In the genomic region with DNA sequence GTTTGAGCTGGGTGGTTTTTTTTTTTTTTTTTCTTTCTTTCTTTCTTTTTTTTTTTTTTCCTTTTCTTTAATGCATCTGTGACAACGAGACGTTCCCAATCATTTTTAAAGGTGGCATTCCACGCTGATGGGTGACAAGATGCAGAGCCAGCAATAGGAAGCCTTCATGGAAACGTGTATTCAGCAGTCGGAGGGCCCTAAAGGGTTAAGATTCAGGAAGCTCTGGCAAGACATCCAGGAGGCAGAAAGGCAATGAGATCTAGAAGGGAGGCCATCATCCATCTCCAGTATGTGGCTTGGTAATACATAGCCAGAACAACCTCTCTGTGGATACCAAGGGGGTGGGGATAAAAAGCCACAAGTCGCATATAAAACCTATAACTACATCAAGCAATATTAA, we compare ENCODE assay signal across 8 mouse cellular contexts.
DNase-seq lines count a peak whose midpoint lies in the region; ATAC-seq lines count a peak whose summit lies in the region.

No protein-coding gene starts in this region.

- intact Hi-C loops in left cerebral cortex, postnatal 36 days (cut with DNase I) = loop anchor here (5.0 kb wide), 2 partner anchors 83 to 257 kb away; no protein-coding TSS in a partner anchor

- H3K27me3 ChIP-seq in heart, embryonic 14.5 days (ENCODE audit: control insufficient read depth, insufficient read depth, low read length) = no peaks in the 10 kb centered on the region
- H3K27me3 ChIP-seq in hindbrain, embryonic 11.5 days (ENCODE audit: control insufficient read depth, insufficient read depth, low read length) = no peaks in the 10 kb centered on the region
- H3K27me3 ChIP-seq in midbrain, embryonic 13.5 days = no peaks in the 10 kb centered on the region

- ATAC-seq in heart, embryonic 14.5 days (ENCODE audit: insufficient number of reproducible peaks, insufficient read depth, low FRiP score, low read depth) = no peak
- no peak for ATAC-seq in hindbrain, embryonic 11.5 days (ENCODE audit: low FRiP score)
- 0 out of 2 replicates have a peak, but pooled peaks have one; percentile 8 for ATAC-seq in midbrain, embryonic 13.5 days

- 0 out of 2 replicates have a peak, but pooled peaks cover 2% of the 10 kb centered on the region for H3K36me3 ChIP-seq in heart, embryonic 14.5 days (ENCODE audit: control insufficient read depth, insufficient read depth, low read length)
- H3K36me3 ChIP-seq in hindbrain, embryonic 11.5 days (ENCODE audit: control insufficient read depth, insufficient read depth, low read length) = no peaks in the 10 kb centered on the region
- H3K36me3 ChIP-seq in midbrain, embryonic 13.5 days = no peaks in the 10 kb centered on the region

- 10% methylated on average over 6 of the region's 6 CpGs for WGBS in heart, embryonic 14.5 days
- 8% methylated on average over 6 of the region's 6 CpGs for WGBS in hindbrain, embryonic 11.5 days
- 9% methylated on average over 6 of the region's 6 CpGs for WGBS in midbrain, embryonic 13.5 days

- peak overlapping the region; percentile 77 to 93 for H3K4me3 ChIP-seq in heart, embryonic 14.5 days (ENCODE audit: control insufficient read depth in 1 of 2, insufficient read depth in 1 of 2, low read depth in 1 of 2, low read length in 2 of 2)
- peak overlapping the region; percentile 82 for H3K4me3 ChIP-seq in hindbrain, embryonic 11.5 days (ENCODE audit: low read depth, low read length)
- H3K4me3 ChIP-seq in midbrain, embryonic 13.5 days (replicated peaks) = peak overlapping the region; percentile 92

- H3K9ac ChIP-seq in heart, embryonic 14.5 days (ENCODE audit: low read length) = peak overlapping the region; percentile 90
- peak overlapping the region; percentile 99 for H3K9ac ChIP-seq in hindbrain, embryonic 11.5 days (ENCODE audit: low read depth, low read length)
- H3K9ac ChIP-seq in midbrain, embryonic 13.5 days (replicated peaks) = peak overlapping the region; percentile 99

- peaks cover 7 to 13% of the 10 kb centered on the region in 2 experiments for H3K4me1 ChIP-seq in heart, embryonic 14.5 days (ENCODE audit: control insufficient read depth in 2 of 2, insufficient read depth in 2 of 2, low read length in 2 of 2)
- no peaks in the 10 kb centered on the region for H3K4me1 ChIP-seq in hindbrain, embryonic 11.5 days (replicated peaks; ENCODE audit: control insufficient read depth, insufficient read depth, low read length)
- H3K4me1 ChIP-seq in midbrain, embryonic 13.5 days (replicated peaks) = peaks cover 37% of the 10 kb centered on the region

- no peak overlapping the region for H3K27ac ChIP-seq in heart, embryonic 14.5 days (replicated peaks in 1 of 2; ENCODE audit: control insufficient read depth in 1 of 2, insufficient read depth in 1 of 2, low read depth in 2 of 2, low read length in 2 of 2)
- H3K27ac ChIP-seq in hindbrain, embryonic 11.5 days (ENCODE audit: low read depth, low read length) = peak overlapping the region; percentile 99; the same call in 1 of the 2 replicates
- H3K27ac ChIP-seq in midbrain, embryonic 13.5 days = peak overlapping the region; percentile 99

- no peaks in the 10 kb centered on the region for H3K9me3 ChIP-seq in heart, embryonic 14.5 days (ENCODE audit: control insufficient read depth, low read length)
- H3K9me3 ChIP-seq in hindbrain, embryonic 11.5 days (ENCODE audit: control insufficient read depth, low read length) = no peaks in the 10 kb centered on the region
- no peaks in the 10 kb centered on the region for H3K9me3 ChIP-seq in midbrain, embryonic 13.5 days

- no peak for DNase-seq in heart, adult 18-20 months
- DNase-seq in cerebellum, adult 9-10 months = peak; percentile 64
- peak; percentile 63 for DNase-seq in hindbrain, embryonic 11.5 days (ENCODE audit: low spot score)
- DNase-seq in urinary bladder, adult 18-20 months (ENCODE audit: low spot score in 2 of 2) = no peak
- DNase-seq in gastrocnemius, postnatal 4 days (ENCODE audit: low spot score in 2 of 2) = no peak
- DNase-seq in left cerebral cortex, postnatal 36 days (ENCODE audit: low spot score in 2 of 2) = no peak

- peak overlapping the region; percentile 94 for H3K4me2 ChIP-seq in heart, embryonic 14.5 days (ENCODE audit: low read length)
- peak overlapping the region; percentile 83 for H3K4me2 ChIP-seq in hindbrain, embryonic 11.5 days (replicated peaks; ENCODE audit: low read depth, low read length)
- peak overlapping the region; percentile 96 for H3K4me2 ChIP-seq in midbrain, embryonic 13.5 days (replicated peaks)

Comparison
In these comparisons a context has a peak if more than half of its experiments do, and no peak if none do; other contexts are left out.
1. H3K27ac ChIP-seq: peak in hindbrain, embryonic 11.5 days (single experiment) and midbrain, embryonic 13.5 days (single experiment); none in heart, embryonic 14.5 days (0 of 2).
2. DNase-seq: peak in cerebellum, adult 9-10 months (single experiment) and hindbrain, embryonic 11.5 days (single experiment); none in heart, adult 18-20 months (0 of 2), urinary bladder, adult 18-20 months (0 of 2), gastrocnemius, postnatal 4 days (0 of 2) and left cerebral cortex, postnatal 36 days (0 of 2).
3. Peak in every context shown above with its lines, with median percentiles within 50 percentile points of each other: H3K4me2 ChIP-seq, H3K4me3 ChIP-seq and H3K9ac ChIP-seq.